Mouse (Mus musculus): ENCODE data around the gene Igsf3. TPM values are rescaled to one million over a fixed set of nuclear protein-coding genes. Genes with fewer than 3 reads are reported as not detected.
A peak's percentile ranks its signal among the peaks of the same experiment; 100 is the strongest.

Igsf3 gene
- polyA plus RNA-seq, 1 experiment from 2014 or later = 31.3 TPM

DNA sequence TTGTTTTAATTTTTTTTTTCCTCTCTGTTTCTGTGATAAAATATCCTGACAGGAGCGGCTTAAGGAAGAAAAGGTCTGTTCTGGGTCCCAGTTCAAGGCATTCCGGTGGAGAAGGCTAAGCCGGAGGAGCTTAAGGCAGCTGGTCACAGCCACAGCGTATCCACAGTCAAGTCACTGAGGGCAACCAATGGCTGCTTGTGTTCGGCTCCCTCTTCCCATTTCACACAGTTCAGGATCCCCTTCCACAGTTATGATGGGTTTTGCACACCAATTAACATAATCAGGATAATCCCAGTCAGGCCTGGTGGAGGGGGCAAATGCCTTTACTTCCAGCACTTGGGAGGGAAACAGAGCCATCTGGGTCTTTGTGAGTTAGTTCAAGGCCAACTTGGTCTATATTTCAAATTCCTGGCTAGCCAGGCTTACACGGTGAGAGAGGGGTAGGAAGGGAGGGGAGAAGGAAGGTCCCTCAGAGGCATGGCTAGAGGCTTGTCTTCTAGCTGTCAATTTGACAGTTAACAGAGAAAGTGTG lies 11.7 kb upstream of the Igsf3 start:
- WGBS (ENCODE audit: insufficient replicate concordance) = 53% methylated on average over 6 of the region's 6 CpGs
- no peak for ATAC-seq (replicated peaks; ENCODE audit: insufficient number of reproducible peaks, low FRiP score, low TSS enrichment)
- no peak overlapping the region for H3K4me2 ChIP-seq

DNA sequence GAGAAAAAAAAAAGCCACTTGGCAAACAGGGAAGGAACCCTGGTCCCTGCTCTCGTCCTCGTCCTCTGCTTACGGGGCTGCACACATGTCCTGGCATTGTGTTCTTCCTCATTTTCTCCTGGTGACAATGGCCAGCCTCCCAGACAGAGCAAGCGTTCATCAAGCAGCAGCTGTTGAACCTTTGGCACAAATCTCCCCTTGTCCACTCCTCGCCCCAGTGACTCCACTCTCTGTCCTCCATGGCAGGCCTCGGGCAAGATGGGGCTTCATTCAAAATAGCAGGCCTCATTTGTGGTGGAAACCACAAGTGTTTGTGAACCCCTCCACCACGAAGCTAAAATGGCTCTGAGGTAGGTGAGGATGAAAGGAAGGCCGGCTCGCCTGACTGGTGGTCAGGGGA lies 11.0 kb upstream of the Igsf3 start:
- Histone ChIP-seq H3K9ac (ENCODE audit: low read depth, low read length) (no peak overlapping the region), H3K4me2 (no peak overlapping the region), H3K4me3 (ENCODE audit: low read depth, low read length) (no peak overlapping the region), H3K27me3 (ENCODE audit: control insufficient read depth, insufficient read depth, low read length) (0 out of 2 replicates have a peak, but pooled peaks cover 2% of the 10 kb centered on the region), H3K27ac (ENCODE audit: low read depth, low read length) (no peak overlapping the region), H3K4me1 (ENCODE audit: control insufficient read depth, insufficient read depth, low read length) (peaks cover 16% of the 10 kb centered on the region), H3K9me3 (replicated peaks; ENCODE audit: control insufficient read depth, low read length) (no peaks in the 10 kb centered on the region), H3K36me3 (ENCODE audit: control insufficient read depth, insufficient read depth, low read length) (no peaks in the 10 kb centered on the region)
- whole genome bisulfite sequencing (ENCODE audit: insufficient replicate concordance) = 63% methylated on average over 9 of the region's 9 CpGs
- ATAC-seq (replicated peaks; ENCODE audit: insufficient number of reproducible peaks, low FRiP score, low TSS enrichment) = no peak

More for the DNA sequence above, 11.7 kb upstream of the Igsf3 start:
- H3K36me3 ChIP-seq (ENCODE audit: control insufficient read depth, insufficient read depth, low read length) = no peaks in the 10 kb centered on the region
- H3K27me3 ChIP-seq (ENCODE audit: control insufficient read depth, insufficient read depth, low read length) = 0 out of 2 replicates have a peak, but pooled peaks cover 2% of the 10 kb centered on the region
- no peaks in the 10 kb centered on the region for H3K9me3 ChIP-seq (replicated peaks; ENCODE audit: control insufficient read depth, low read length)
- peaks cover 16% of the 10 kb centered on the region for H3K4me1 ChIP-seq (ENCODE audit: control insufficient read depth, insufficient read depth, low read length)
- H3K27ac ChIP-seq (ENCODE audit: low read depth, low read length) = no peak overlapping the region
- no peak overlapping the region for H3K9ac ChIP-seq (ENCODE audit: low read depth, low read length)
- H3K4me3 ChIP-seq (ENCODE audit: low read depth, low read length) = no peak overlapping the region

DNA sequence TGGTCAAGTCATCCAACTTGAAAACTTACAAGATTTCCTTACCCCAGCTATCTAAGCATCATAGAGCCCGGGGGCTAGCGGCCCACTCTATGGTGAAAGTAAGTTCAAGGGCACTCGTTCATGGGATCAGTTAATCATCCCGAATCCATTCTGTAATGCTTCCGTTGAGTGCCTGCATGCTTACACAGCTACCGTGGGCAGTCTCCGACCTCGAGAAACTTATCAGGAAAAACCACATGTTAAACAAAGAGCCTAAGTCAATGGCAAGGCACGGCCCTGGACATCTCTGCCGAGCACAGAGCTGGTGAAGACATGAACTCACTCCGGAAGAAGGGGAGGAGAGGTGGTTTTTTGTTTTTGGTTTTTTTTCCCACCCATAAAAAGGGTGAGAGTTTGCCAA lies 9.5 kb upstream of the Igsf3 start:
- peak overlapping the region; percentile 70; the same call in 1 of the 2 replicates for H3K27ac ChIP-seq (ENCODE audit: low read depth, low read length)
- H3K4me2 ChIP-seq = peak overlapping the region; percentile 19; the same call in 1 of the 2 replicates
- H3K36me3 ChIP-seq (ENCODE audit: control insufficient read depth, insufficient read depth, low read length) = no peaks in the 10 kb centered on the region
- no peaks in the 10 kb centered on the region for H3K9me3 ChIP-seq (replicated peaks; ENCODE audit: control insufficient read depth, low read length)
- peaks cover 16% of the 10 kb centered on the region for H3K4me1 ChIP-seq (ENCODE audit: control insufficient read depth, insufficient read depth, low read length)
- ATAC-seq (replicated peaks; ENCODE audit: insufficient number of reproducible peaks, low FRiP score, low TSS enrichment) = peak; percentile 82
- H3K4me3 ChIP-seq (ENCODE audit: low read depth, low read length) = no peak overlapping the region
- 34% methylated on average over 11 of the region's 11 CpGs for WGBS (ENCODE audit: insufficient replicate concordance)
- H3K9ac ChIP-seq (ENCODE audit: low read depth, low read length) = no peak overlapping the region
- 0 out of 2 replicates have a peak, but pooled peaks cover 2% of the 10 kb centered on the region for H3K27me3 ChIP-seq (ENCODE audit: control insufficient read depth, insufficient read depth, low read length)

DNA sequence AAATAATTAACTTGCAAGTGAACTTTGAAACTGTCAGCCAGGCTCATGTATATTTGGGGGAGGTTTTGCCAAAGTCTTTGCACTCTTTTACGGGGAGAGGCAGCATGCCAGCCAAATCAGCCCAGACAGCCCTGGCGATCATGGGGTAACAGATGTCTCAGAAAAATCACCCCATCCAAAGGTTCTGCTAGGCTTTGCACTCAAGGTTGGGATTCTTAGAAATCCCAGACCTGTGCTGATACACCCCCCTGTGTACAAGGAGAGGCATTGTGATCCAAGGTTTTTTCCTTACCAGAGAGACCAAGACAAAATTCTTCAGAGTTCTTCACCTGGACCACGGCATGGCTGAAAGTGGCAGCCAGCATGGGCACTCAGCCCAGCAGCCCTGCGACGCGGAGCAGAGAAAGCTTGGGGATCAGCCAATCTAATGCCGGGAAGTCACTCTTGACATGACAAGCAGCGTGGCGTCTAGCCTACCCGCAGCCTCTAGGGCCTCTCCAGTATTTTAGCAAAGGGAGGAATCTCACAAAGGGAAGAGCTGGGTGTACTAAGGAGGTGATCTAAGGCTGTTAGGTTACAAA lies 7.5 kb upstream of the Igsf3 start:
- WGBS (ENCODE audit: insufficient replicate concordance) = 33% methylated on average over 10 of the region's 10 CpGs
- Histone ChIP-seq H3K36me3 (ENCODE audit: control insufficient read depth, insufficient read depth, low read length) (no peaks in the 10 kb centered on the region), H3K4me3 (ENCODE audit: low read depth, low read length) (no peak overlapping the region), H3K9me3 (replicated peaks; ENCODE audit: control insufficient read depth, low read length) (no peaks in the 10 kb centered on the region), H3K9ac (ENCODE audit: low read depth, low read length) (no peak overlapping the region), H3K27ac (ENCODE audit: low read depth, low read length) (no peak overlapping the region), H3K27me3 (ENCODE audit: control insufficient read depth, insufficient read depth, low read length) (no peaks in the 10 kb centered on the region), H3K4me2 (no peak overlapping the region), H3K4me1 (ENCODE audit: control insufficient read depth, insufficient read depth, low read length) (peaks cover 16% of the 10 kb centered on the region)
- ATAC-seq (replicated peaks; ENCODE audit: insufficient number of reproducible peaks, low FRiP score, low TSS enrichment) = no peak

DNA sequence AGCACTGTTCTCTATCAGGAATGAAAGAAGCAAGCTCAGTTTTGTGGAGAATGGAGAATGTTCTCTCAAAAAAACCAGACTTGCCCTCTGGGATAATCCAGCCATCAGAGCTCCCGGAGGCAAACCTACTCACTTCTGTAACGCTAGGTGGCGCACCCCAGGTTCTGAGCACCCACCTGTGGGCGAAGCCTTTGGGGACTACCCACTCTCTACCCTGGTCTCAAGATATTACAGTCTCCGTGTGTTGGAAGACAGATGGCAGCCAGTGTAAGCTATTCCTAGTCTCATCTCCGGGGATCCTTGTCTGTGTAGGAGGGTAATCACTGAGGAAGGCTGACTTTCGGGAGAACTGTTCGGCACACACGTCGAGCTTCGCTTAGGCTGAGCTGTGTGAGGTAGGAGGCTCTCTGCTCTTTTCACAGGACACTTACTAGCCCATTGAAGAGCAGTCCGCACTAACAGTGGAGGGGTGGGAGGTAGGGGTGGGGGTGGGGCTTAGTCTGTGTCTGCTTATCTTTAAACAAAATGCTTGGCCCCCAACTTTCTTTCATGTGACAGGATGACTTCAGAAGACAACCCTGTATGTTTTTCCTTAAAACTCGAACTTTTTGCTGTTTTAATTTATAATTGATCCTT lies 4.4 kb upstream of the Igsf3 start:
- WGBS (ENCODE audit: insufficient replicate concordance) = 30% methylated on average over 13 of the region's 13 CpGs
- H3K9me3 ChIP-seq (replicated peaks; ENCODE audit: control insufficient read depth, low read length) = no peaks in the 10 kb centered on the region
- peaks cover under 1% of the 10 kb centered on the region; the same call in 1 of the 2 replicates for H3K4me1 ChIP-seq (ENCODE audit: control insufficient read depth, insufficient read depth, low read length)
- H3K9ac ChIP-seq (ENCODE audit: low read depth, low read length) = no peak overlapping the region
- no peak overlapping the region; the same call in 1 of the 2 replicates for H3K4me3 ChIP-seq (ENCODE audit: low read depth, low read length)
- ATAC-seq (replicated peaks; ENCODE audit: insufficient number of reproducible peaks, low FRiP score, low TSS enrichment) = peak; percentile 37; the same call in 1 of the 2 replicates
- no peaks in the 10 kb centered on the region for H3K27me3 ChIP-seq (ENCODE audit: control insufficient read depth, insufficient read depth, low read length)
- peak overlapping the region; percentile 47 for H3K4me2 ChIP-seq
- no peak overlapping the region for H3K27ac ChIP-seq (ENCODE audit: low read depth, low read length)
- H3K36me3 ChIP-seq (ENCODE audit: control insufficient read depth, insufficient read depth, low read length) = no peaks in the 10 kb centered on the region

DNA sequence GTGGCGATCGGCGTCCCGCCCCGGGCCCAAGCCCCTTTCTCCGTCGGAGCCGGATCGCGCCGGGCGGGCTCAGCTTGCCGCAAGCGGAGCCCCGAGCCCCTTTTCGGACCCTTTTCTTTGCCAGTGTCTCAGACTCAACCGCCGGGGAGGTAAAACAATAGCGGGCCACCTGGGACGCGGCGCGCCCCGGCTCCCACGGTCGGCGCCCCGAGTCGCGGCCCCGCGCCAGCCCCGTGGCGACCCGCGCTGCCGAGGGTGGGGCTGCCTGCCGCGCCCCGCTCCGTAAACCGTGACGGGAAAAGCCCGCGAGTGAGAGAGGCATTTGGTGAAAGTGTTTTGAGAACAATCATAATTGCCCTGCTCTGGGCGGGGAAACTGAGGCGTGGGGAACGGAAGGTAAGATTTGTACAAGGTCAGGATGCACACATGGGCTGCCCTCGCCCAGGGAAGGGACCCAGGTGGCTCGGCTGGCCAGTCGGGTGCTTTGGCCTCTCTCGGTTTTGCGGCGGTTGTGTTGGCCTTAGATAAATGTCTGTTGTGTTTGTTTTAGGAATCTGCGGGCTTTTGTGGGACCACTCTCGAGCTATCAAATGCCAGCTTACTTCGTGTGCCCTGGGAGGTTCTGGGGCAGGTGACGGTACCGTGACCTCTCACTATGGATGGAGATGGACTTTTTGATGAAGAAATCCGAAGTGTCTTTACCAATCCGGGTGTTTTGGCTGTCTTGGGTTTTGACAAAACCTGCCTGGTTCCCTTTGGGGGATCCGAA lies 557 bp downstream of the Igsf3 start:
- Histone ChIP-seq H3K9me3 (replicated peaks; ENCODE audit: control insufficient read depth, low read length) (no peaks in the 10 kb centered on the region), H3K4me3 (ENCODE audit: low read depth, low read length) (peak overlapping the region; percentile 91), H3K4me2 (peak overlapping the region; percentile 91), H3K27me3 (ENCODE audit: control insufficient read depth, insufficient read depth, low read length) (no peaks in the 10 kb centered on the region), H3K36me3 (ENCODE audit: control insufficient read depth, insufficient read depth, low read length) (no peaks in the 10 kb centered on the region), H3K27ac (ENCODE audit: low read depth, low read length) (peak overlapping the region; percentile 79), H3K9ac (ENCODE audit: low read depth, low read length) (peak overlapping the region; percentile 91), H3K4me1 (ENCODE audit: control insufficient read depth, insufficient read depth, low read length) (peaks cover 38% of the 10 kb centered on the region)
- under 1% methylated on average over 62 of the region's 62 CpGs for WGBS (ENCODE audit: insufficient replicate concordance)
- ATAC-seq (replicated peaks; ENCODE audit: insufficient number of reproducible peaks, low FRiP score, low TSS enrichment) = peak; percentile 16

DNA sequence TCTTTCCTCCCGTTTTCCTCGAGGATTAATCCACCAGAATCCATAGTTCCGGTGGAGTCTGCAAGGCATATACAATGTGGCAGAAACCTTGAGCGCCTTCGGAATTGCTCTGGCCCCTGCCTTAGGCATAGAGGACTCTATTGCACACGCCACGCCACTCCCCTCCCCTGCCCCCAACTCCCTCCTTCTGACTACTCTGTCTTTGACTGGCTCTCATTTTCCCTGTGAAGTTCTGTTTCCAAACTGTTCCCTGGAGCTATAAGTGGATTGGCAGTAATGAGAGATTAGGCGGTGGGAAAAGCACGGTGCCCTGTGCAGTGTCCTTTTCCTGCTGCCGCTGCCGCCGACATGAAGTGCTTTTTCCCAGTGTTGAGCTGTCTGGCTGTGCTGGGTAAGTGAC lies 1.2 kb downstream of the Igsf3 start:
- ATAC-seq (replicated peaks; ENCODE audit: insufficient number of reproducible peaks, low FRiP score, low TSS enrichment) = peak; percentile 36; the same call in 1 of the 2 replicates
- H3K4me2 ChIP-seq = peak overlapping the region; percentile 91
- H3K4me1 ChIP-seq (ENCODE audit: control insufficient read depth, insufficient read depth, low read length) = peaks cover 44% of the 10 kb centered on the region
- no peaks in the 10 kb centered on the region for H3K9me3 ChIP-seq (replicated peaks; ENCODE audit: control insufficient read depth, low read length)
- H3K27ac ChIP-seq (ENCODE audit: low read depth, low read length) = peak overlapping the region; percentile 79
- H3K4me3 ChIP-seq (ENCODE audit: low read depth, low read length) = peak overlapping the region; percentile 91
- H3K9ac ChIP-seq (ENCODE audit: low read depth, low read length) = peak overlapping the region; percentile 91
- H3K27me3 ChIP-seq (ENCODE audit: control insufficient read depth, insufficient read depth, low read length) = no peaks in the 10 kb centered on the region
- no peaks in the 10 kb centered on the region for H3K36me3 ChIP-seq (ENCODE audit: control insufficient read depth, insufficient read depth, low read length)
- WGBS (ENCODE audit: insufficient replicate concordance) = under 1% methylated on average over 12 of the region's 12 CpGs

DNA sequence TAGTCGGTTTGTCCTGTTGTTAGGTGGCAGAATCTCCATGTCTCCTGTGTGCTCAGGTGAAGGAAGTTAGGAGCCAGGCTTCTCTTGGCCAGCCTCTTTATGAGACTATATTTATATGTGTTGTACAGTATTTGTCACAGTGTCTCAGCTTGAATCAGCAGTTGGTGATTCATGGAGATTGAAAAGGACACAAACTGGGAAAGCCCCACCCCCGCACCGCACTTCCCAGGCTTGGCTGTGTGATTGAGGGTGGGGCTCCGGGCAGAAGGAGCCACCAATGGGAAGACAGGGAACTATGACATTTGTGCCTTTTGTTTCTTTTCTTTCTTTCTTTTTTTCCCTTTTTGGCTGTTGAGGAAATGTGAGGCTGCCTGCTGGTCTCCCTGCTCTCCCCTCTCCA lies 2.9 kb downstream of the Igsf3 start:
- peak overlapping the region; percentile 91 for H3K4me3 ChIP-seq (ENCODE audit: low read depth, low read length)
- H3K27ac ChIP-seq (ENCODE audit: low read depth, low read length) = no peak overlapping the region
- H3K4me1 ChIP-seq (ENCODE audit: control insufficient read depth, insufficient read depth, low read length) = peaks cover 45% of the 10 kb centered on the region
- no peaks in the 10 kb centered on the region for H3K36me3 ChIP-seq (ENCODE audit: control insufficient read depth, insufficient read depth, low read length)
- H3K9ac ChIP-seq (ENCODE audit: low read depth, low read length) = peak overlapping the region; percentile 55; the same call in 1 of the 2 replicates
- H3K4me2 ChIP-seq = peak overlapping the region; percentile 91
- no peaks in the 10 kb centered on the region for H3K27me3 ChIP-seq (ENCODE audit: control insufficient read depth, insufficient read depth, low read length)
- 16% methylated on average over 4 of the region's 4 CpGs for WGBS (ENCODE audit: insufficient replicate concordance)
- ATAC-seq (replicated peaks; ENCODE audit: insufficient number of reproducible peaks, low FRiP score, low TSS enrichment) = no peak
- no peaks in the 10 kb centered on the region for H3K9me3 ChIP-seq (replicated peaks; ENCODE audit: control insufficient read depth, low read length)

Measured in heart, embryonic 11.5 days (tissue).